Mouse (Mus musculus): ENCODE data around the gene Cdca7. TPM values are rescaled to one million over a fixed set of nuclear protein-coding genes. Genes with fewer than 3 reads are reported as not detected.

The Cdca7 gene
- total and polyA plus RNA-seq, 2 experiments from 2014 or later, result 3.2 to 14.5 TPM

DNA sequence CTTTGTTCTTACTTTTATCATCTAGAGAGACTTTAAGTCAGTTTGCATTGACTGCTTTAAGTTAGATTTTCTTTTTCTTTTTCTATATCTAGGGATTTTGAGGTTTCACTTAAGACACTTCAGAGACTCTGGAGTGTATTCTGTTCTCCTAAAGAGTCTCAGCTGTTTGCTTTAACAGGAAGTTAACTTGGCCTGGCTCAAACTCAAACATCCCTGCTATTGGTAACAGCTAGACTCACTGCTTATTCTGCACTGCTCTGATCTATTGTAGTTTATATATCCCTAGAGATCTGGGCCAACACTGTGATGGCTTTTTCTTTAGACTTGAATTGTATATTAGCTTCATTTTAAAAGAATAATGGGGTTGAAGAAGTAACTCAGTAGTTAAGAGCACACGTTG lies 8.4 kb upstream of the Cdca7 start:
- H3K36me3 ChIP-seq (ENCODE audit: insufficient read depth, low read length), result no peaks in the 10 kb centered on the region

DNA sequence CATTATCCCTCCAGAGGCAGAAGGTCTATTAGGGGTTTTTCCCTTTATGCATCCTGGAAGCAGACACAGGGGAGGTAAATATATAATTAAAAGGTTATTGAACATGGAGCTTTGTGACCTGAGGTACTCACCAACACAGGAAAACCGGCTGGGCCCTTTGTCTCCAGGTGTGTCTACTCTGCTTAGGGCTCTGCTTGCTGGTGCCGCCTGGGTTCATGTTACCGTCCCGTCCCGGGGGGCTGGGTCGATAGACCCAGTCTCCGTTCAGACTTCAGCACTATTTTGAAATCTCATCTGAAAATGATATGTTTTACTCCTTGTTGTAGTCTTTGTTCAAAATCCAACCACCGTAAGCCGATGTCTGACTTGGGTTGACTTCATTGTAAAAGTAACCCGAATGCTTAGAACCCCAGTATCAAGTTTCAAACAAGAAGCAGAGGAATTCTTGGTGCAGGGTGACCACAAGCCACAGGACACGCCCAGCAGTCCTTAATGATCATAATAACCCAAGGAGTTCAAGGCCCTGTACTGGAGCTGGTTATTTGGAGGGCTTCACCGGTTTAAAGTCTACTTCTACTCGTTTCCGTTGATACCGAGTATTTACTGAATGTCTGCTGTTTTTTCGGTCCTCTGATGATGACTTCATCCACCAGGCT lies 4.4 kb upstream of the Cdca7 start:
- Histone ChIP-seq H3K4me2 (ENCODE audit: low read depth, low read length, poor library complexity, severe bottlenecking) (no peak overlapping the region), H3K9me3 (ENCODE audit: low read length) (no peaks in the 10 kb centered on the region), H3K4me1 (ENCODE audit: insufficient read depth, low read length) (no peaks in the 10 kb centered on the region; the same call in 1 of the 2 replicates), H3K4me3 (ENCODE audit: low read depth, low read length) (no peak overlapping the region), H3K27me3 (ENCODE audit: insufficient read depth, low read length) (peaks cover 11% of the 10 kb centered on the region; the same call in 1 of the 2 replicates), H3K9ac (replicated peaks; ENCODE audit: low read length, poor library complexity, severe bottlenecking) (no peak overlapping the region), H3K27ac (ENCODE audit: low read depth, low read length) (no peak overlapping the region), H3K36me3 (ENCODE audit: insufficient read depth, low read length) (no peaks in the 10 kb centered on the region)
- 82% methylated on average over 16 of the region's 16 CpGs for WGBS
- ATAC-seq (ENCODE audit: low FRiP score) (no peak), DNase-seq (ENCODE audit: low spot score) (no peak)
- TF ChIP-seq CTCF (IDR thresholded peaks at IDR 0.05), result no peak

More for the DNA sequence above, 8.4 kb upstream of the Cdca7 start:
- no peak overlapping the region for H3K27ac ChIP-seq (ENCODE audit: low read depth, low read length)
- no peak overlapping the region for H3K4me3 ChIP-seq (ENCODE audit: low read depth, low read length)
- TF ChIP-seq CTCF (IDR thresholded peaks at IDR 0.05), result no peak
- H3K4me2 ChIP-seq (ENCODE audit: low read depth, low read length, poor library complexity, severe bottlenecking), result no peak overlapping the region
- H3K4me1 ChIP-seq (ENCODE audit: insufficient read depth, low read length), result no peaks in the 10 kb centered on the region
- ATAC-seq (ENCODE audit: low FRiP score), result no peak
- H3K9ac ChIP-seq (replicated peaks; ENCODE audit: low read length, poor library complexity, severe bottlenecking), result no peak overlapping the region
- no peaks in the 10 kb centered on the region for H3K27me3 ChIP-seq (ENCODE audit: insufficient read depth, low read length)
- DNase-seq (ENCODE audit: low spot score), result no peak
- WGBS, result 92% methylated on average over 1 of the region's 1 CpGs
- H3K9me3 ChIP-seq (ENCODE audit: low read length), result no peaks in the 10 kb centered on the region

DNA sequence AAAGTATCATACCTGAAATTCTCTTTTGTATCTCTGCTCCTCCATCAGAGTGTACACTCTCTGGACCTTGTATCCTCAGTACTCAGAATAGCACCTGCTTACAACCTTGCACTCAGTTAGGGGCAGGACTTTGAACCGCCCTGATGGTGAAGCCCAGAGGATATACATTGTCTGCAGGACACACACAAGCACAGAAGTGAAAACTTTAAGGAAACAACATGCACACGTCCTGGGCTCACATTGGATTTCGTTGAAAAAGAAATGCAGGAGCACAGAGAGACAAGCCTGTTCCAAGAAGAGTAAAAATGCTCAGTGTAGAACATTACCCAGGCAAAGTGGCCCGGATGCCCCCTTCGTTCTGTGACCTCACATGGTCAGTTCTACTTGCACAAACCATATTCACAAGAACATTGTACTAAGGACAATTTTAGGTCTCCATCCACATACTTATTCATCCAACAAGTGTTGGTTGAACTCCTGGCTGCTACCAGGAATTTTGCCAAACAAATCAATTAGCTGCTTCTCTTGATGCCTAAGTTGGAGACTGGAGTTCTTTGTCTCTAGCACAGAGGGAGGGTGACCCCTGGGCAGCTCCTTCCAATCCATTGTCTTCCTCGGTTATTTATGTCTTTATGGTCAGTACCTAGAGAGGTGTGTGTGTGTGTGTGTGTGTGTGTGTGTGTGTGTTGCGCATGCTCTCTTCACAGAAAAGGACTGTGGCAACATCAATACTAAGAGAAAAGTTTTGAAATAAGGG lies 1.2 kb upstream of the Cdca7 start:
- whole genome bisulfite sequencing, result 26% methylated on average over 7 of the region's 7 CpGs
- Histone ChIP-seq H3K4me2 (ENCODE audit: low read depth, low read length, poor library complexity, severe bottlenecking) (no peak overlapping the region), H3K27me3 (ENCODE audit: insufficient read depth, low read length) (peaks cover 11% of the 10 kb centered on the region; the same call in 1 of the 2 replicates), H3K36me3 (ENCODE audit: insufficient read depth, low read length) (no peaks in the 10 kb centered on the region), H3K9ac (replicated peaks; ENCODE audit: low read length, poor library complexity, severe bottlenecking) (no peak overlapping the region), H3K27ac (ENCODE audit: low read depth, low read length) (no peak overlapping the region), H3K9me3 (ENCODE audit: low read length) (no peaks in the 10 kb centered on the region), H3K4me1 (ENCODE audit: insufficient read depth, low read length) (no peaks in the 10 kb centered on the region; the same call in 1 of the 2 replicates), H3K4me3 (ENCODE audit: low read depth, low read length) (no peak overlapping the region)
- no peak for TF ChIP-seq CTCF (IDR thresholded peaks at IDR 0.05)
- ATAC-seq (ENCODE audit: low FRiP score) (no peak), DNase-seq (ENCODE audit: low spot score) (no peak)

DNA sequence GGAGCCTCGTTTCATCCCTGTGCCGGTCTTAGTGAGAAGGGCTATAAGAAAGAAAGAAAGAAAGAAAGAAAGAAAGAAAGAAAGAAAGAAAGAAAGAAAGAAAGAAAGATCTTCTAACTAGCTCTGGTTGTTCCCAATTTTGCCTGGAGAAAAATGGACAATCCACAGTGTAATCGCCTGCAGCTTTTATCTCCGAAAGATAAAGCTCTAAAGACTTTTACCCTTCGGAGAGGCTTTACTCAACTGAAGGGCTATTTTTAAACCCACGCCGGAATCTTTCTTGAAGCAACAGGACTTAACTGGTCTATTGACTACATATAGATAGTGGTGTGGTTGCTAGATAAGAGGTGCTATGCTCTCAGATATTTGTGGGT lies 549 bp upstream of the Cdca7 start:
- no peak for TF ChIP-seq CTCF (IDR thresholded peaks at IDR 0.05)
- no peaks in the 10 kb centered on the region for H3K9me3 ChIP-seq (ENCODE audit: low read length)
- H3K4me1 ChIP-seq (ENCODE audit: insufficient read depth, low read length), result no peaks in the 10 kb centered on the region; the same call in 1 of the 2 replicates
- peak overlapping the region; percentile 82 for H3K4me3 ChIP-seq (ENCODE audit: low read depth, low read length)
- WGBS, result under 1% methylated on average over 7 of the region's 7 CpGs
- no peak for ATAC-seq (ENCODE audit: low FRiP score)
- H3K36me3 ChIP-seq (ENCODE audit: insufficient read depth, low read length), result no peaks in the 10 kb centered on the region
- no peak overlapping the region for H3K9ac ChIP-seq (replicated peaks; ENCODE audit: low read length, poor library complexity, severe bottlenecking)
- H3K4me2 ChIP-seq (ENCODE audit: low read depth, low read length, poor library complexity, severe bottlenecking), result peak overlapping the region; percentile 96
- no peak for DNase-seq (ENCODE audit: low spot score)
- H3K27me3 ChIP-seq (ENCODE audit: insufficient read depth, low read length), result peaks cover 11% of the 10 kb centered on the region
- H3K27ac ChIP-seq (ENCODE audit: low read depth, low read length), result no peak overlapping the region

DNA sequence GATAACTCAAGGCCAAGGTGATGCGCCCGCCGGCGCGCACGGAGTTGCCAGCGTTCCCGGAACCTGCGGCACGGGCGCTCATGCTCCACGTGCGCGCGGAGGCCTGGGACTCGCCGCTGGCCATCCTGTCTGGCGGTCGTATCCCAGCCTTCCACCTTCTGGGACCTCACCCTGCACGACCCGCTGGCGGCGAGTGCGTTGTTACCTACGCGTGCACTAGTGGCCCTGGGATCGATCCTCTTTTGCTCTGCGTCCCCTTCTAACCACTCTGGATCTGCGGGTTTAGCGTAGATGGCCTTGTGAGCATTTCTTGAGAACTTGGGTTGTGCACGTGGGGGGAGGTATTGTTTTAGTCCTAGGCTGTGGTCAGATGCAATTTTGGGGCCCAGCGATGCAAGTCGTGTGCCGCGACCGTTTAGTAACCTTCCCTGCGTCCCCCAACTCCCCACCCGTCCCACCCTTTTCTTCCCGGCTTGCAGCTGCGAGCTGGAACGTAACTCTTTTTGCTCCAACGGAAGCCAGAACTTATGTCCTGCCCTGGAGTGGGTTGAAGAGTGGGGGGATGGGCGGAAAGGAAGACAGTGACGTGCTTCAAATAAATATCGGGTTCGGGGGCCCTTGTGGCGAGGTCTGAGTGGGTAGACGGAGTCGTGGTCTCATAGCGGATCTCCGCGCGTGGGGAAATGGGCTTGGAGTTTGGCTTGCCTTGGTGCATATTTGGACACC lies 690 bp downstream of the Cdca7 start:
- under 1% methylated on average over 53 of the region's 53 CpGs for WGBS
- Histone ChIP-seq H3K9ac (replicated peaks; ENCODE audit: low read length, poor library complexity, severe bottlenecking) (peak overlapping the region; percentile 56; the same call in 1 of the 2 replicates), H3K36me3 (ENCODE audit: insufficient read depth, low read length) (no peaks in the 10 kb centered on the region), H3K4me1 (ENCODE audit: insufficient read depth, low read length) (no peaks in the 10 kb centered on the region; the same call in 1 of the 2 replicates), H3K9me3 (ENCODE audit: low read length) (no peaks in the 10 kb centered on the region), H3K4me2 (ENCODE audit: low read depth, low read length, poor library complexity, severe bottlenecking) (peak overlapping the region; percentile 96), H3K27me3 (ENCODE audit: insufficient read depth, low read length) (peaks cover 11% of the 10 kb centered on the region), H3K27ac (ENCODE audit: low read depth, low read length) (no peak overlapping the region), H3K4me3 (ENCODE audit: low read depth, low read length) (peak overlapping the region; percentile 82)
- no peak for TF ChIP-seq CTCF (IDR thresholded peaks at IDR 0.05)
- no peak for DNase-seq (ENCODE audit: low spot score)
- 0 out of 2 replicates have a peak, but pooled peaks have one; percentile 58 for ATAC-seq (ENCODE audit: low FRiP score)
